Mouse (Mus musculus) stomach, postnatal 0 days (tissue): ENCODE measurements around the gene Ecel1.

Experiments used
- CTCF ChIP-seq: IDR thresholded peaks from 2 replicates; pipeline ENCODE4 v1.5.1; 2016; ENCODE audit warnings: antibody characterized with exemption, low read depth, mild to moderate bottlenecking, moderate library complexity
- EP300 ChIP-seq: optimal IDR thresholded peaks from 2 replicates; pipeline ENCODE3; 2016; ENCODE audit warnings: antibody characterized with exemption

GRCm38 (mm10) chr1:87151286-87151685 is 5.0 kb downstream of the Ecel1 start:
- TF ChIP-seq CTCF (no peak), EP300 (no peak)
